Mouse (Mus musculus) CH12.LX (cell line): ENCODE data around the gene Tcp10a. TPM values are rescaled to one million over a fixed set of nuclear protein-coding genes. Genes with fewer than 3 reads are reported as not detected.
"Not testable (repeated sequence)": the region's sequence is repeated elsewhere in the genome, so short reads cannot be mapped to it uniquely, and the experiment has no call there.

Source experiments
- DNase-seq: peaks from one replicate; pipeline ENCODE4 v3.0.0-alpha.2; 2013; ENCODE audit errors: extremely low read depth
- H3K27ac ChIP-seq: 2 replicates; pipeline ENCODE4 v1.5.1; 2012; ENCODE audit warnings: low read depth, mild to moderate bottlenecking, control low read depth, moderate library complexity; ENCODE audit not compliant: insufficient read depth
- H3K27me3 ChIP-seq: replicated peaks from 2 replicates; pipeline ENCODE3; 2012; ENCODE audit warnings: inconsistent platforms
- H3K36me3 ChIP-seq, 2 experiments: replicated peaks in 1 of 2; 2 replicates each; pipeline versions ENCODE3 to v1.6.1; 2012; ENCODE audit warnings: inconsistent platforms in 1 of 2, low read length in 1 of 2, mild to moderate bottlenecking in 1 of 2, mixed read lengths in 1 of 2, moderate library complexity in 1 of 2; ENCODE audit not compliant: control insufficient read depth in 1 of 2, insufficient read depth in 1 of 2
- H3K4me1 ChIP-seq, 2 experiments: 2 replicates each; pipeline ENCODE4 v1.6.1; 2012; ENCODE audit warnings: inconsistent platforms in 1 of 2, moderate library complexity in 1 of 2; ENCODE audit not compliant: insufficient read depth in 2 of 2, control insufficient read depth in 1 of 2
- H3K4me2 ChIP-seq: 2 replicates; pipeline ENCODE4 v1.6.1; 2012; ENCODE audit warnings: low read depth, mild to moderate bottlenecking, control low read depth; ENCODE audit not compliant: poor library complexity, insufficient read depth, severe bottlenecking
- H3K4me3 ChIP-seq, 3 experiments: fragments of 150-350 bp in 1 of 3; sonication (generic) in 1 of 3; replicated peaks in 1 of 3; 2 replicates each; pipeline versions ENCODE3 to v1.5.1; 2011 to 2012; ENCODE audit warnings: low read depth in 2 of 3, low read length in 2 of 3, mild to moderate bottlenecking in 2 of 3, moderate library complexity in 2 of 3, control low read depth in 1 of 3, improper control_type of control experiment in 1 of 3, inconsistent platforms in 1 of 3, mixed read lengths in 1 of 3; ENCODE audit not compliant: poor library complexity in 1 of 3
- H3K79me2 ChIP-seq: replicated peaks from 2 replicates; pipeline ENCODE4 v1.6.1; 2012; ENCODE audit warnings: mild to moderate bottlenecking, moderate library complexity; ENCODE audit not compliant: control insufficient read depth, poor library complexity, insufficient read depth, severe bottlenecking; ENCODE audit errors: extremely low read depth
- H3K9ac ChIP-seq: 2 replicates; pipeline ENCODE4 v1.6.1; 2012; ENCODE audit warnings: low read depth, mild to moderate bottlenecking, control low read depth, moderate library complexity; ENCODE audit not compliant: insufficient read depth
- H3K9me3 ChIP-seq: replicated peaks from 2 replicates; pipeline ENCODE3; 2012; ENCODE audit warnings: low read length, inconsistent platforms, mixed read lengths
- BHLHE40 ChIP-seq: IDR thresholded peaks from 2 replicates; pipeline ENCODE4 v1.6.1; 2011; ENCODE audit warnings: mild to moderate bottlenecking, low read depth, low read length, improper control_type of control experiment
- CHD1 ChIP-seq: IDR thresholded peaks from 2 replicates; pipeline ENCODE4 v1.6.1; 2012; ENCODE audit warnings: low read depth, low read length, improper control_type of control experiment, inconsistent platforms
- CHD2 ChIP-seq: IDR thresholded peaks from 2 replicates; pipeline ENCODE4 v1.6.1; 2011; ENCODE audit warnings: low read length, improper control_type of control experiment
- ELF1 ChIP-seq: IDR thresholded peaks from 2 replicates; pipeline ENCODE4 v1.6.1; 2014; ENCODE audit warnings: low read depth, mild to moderate bottlenecking, inconsistent platforms, low read length, improper control_type of control experiment
- EP300 ChIP-seq: IDR thresholded peaks from 2 replicates; pipeline ENCODE4 v1.6.1; 2011; ENCODE audit warnings: low read length, improper control_type of control experiment
- ETS1 ChIP-seq: conservative IDR thresholded peaks from 2 replicates; pipeline ENCODE4 v1.6.1; 2012; ENCODE audit warnings: low read depth, mild to moderate bottlenecking, inconsistent platforms, low read length, improper control_type of control experiment, moderate library complexity
- GABPA ChIP-seq: IDR thresholded peaks from 2 replicates; pipeline ENCODE4 v1.6.1; 2012; ENCODE audit warnings: low read depth, low read length, improper control_type of control experiment, inconsistent platforms; ENCODE audit not compliant: insufficient replicate concordance
- HCFC1 ChIP-seq: IDR thresholded peaks from 2 replicates; pipeline ENCODE4 v1.6.1; 2012; ENCODE audit warnings: low read depth, mild to moderate bottlenecking, inconsistent platforms, low read length, improper control_type of control experiment
- IRF4 ChIP-seq: IDR thresholded peaks from 2 replicates; pipeline ENCODE4 v1.6.1; 2014; ENCODE audit warnings: low read depth, mild to moderate bottlenecking, inconsistent platforms, low read length, improper control_type of control experiment
- KAT2A ChIP-seq: IDR thresholded peaks from 2 replicates; pipeline ENCODE4 v1.6.1; 2012; ENCODE audit warnings: low read length, improper control_type of control experiment, inconsistent platforms; ENCODE audit not compliant: insufficient replicate concordance
- MAZ ChIP-seq: IDR thresholded peaks from 2 replicates; pipeline ENCODE4 v1.6.1; 2012; ENCODE audit warnings: low read depth, mild to moderate bottlenecking, inconsistent platforms, low read length, improper control_type of control experiment, moderate library complexity
- NRF1 ChIP-seq: IDR thresholded peaks from 2 replicates; pipeline ENCODE4 v1.6.1; 2014; ENCODE audit warnings: low read depth, mild to moderate bottlenecking, inconsistent platforms, low read length, improper control_type of control experiment, moderate library complexity
- PAX5 ChIP-seq: IDR thresholded peaks from 2 replicates; pipeline ENCODE4 v1.6.1; 2012; ENCODE audit warnings: low read length, inconsistent platforms, mixed read lengths
- POLR2A ChIP-seq: IDR thresholded peaks from 2 replicates; pipeline ENCODE4 v1.6.1; 2011; ENCODE audit warnings: low read depth, mild to moderate bottlenecking, improper control_type of control experiment, low read length
- POLR2AphosphoS2 ChIP-seq: IDR thresholded peaks from 2 replicates; pipeline ENCODE4 v1.6.1; 2011; ENCODE audit warnings: low read depth, low read length, improper control_type of control experiment
- RAD21 ChIP-seq: IDR thresholded peaks from 2 replicates; pipeline ENCODE4 v1.6.1; 2011; ENCODE audit warnings: low read depth, mild to moderate bottlenecking, low read length, improper control_type of control experiment, moderate library complexity
- SIN3A ChIP-seq: IDR thresholded peaks from 2 replicates; pipeline ENCODE4 v1.6.1; 2012; ENCODE audit warnings: low read length, improper control_type of control experiment, inconsistent platforms
- TBP ChIP-seq: conservative IDR thresholded peaks from 2 replicates; pipeline ENCODE4 v1.6.1; 2011; ENCODE audit warnings: low read depth, low read length, improper control_type of control experiment
- TCF12 ChIP-seq: IDR thresholded peaks from 2 replicates; pipeline ENCODE4 v1.6.1; 2014; ENCODE audit warnings: low read depth, mild to moderate bottlenecking, inconsistent platforms, low read length, improper control_type of control experiment
- ZC3H11A ChIP-seq: IDR thresholded peaks from 2 replicates; pipeline ENCODE4 v1.6.1; 2012; ENCODE audit warnings: low read depth, mild to moderate bottlenecking, inconsistent platforms, low read length, improper control_type of control experiment
- ZKSCAN1 ChIP-seq: IDR thresholded peaks from 2 replicates; pipeline ENCODE4 v1.6.1; 2012; ENCODE audit warnings: low read depth, inconsistent platforms, low read length, improper control_type of control experiment, borderline replicate concordance
- ZMIZ1 ChIP-seq: IDR thresholded peaks from 2 replicates; pipeline ENCODE4 v1.6.1; 2012; ENCODE audit warnings: low read depth, mild to moderate bottlenecking, inconsistent platforms, low read length, improper control_type of control experiment
- dilution Hi-C: fragments of 300-500 bp; cut with MboI; formaldehyde crosslinking; loops from 2 replicates; pipeline ENCODE4 v1.14.3; 2020; ENCODE audit warnings: low sequenced_read_pairs; ENCODE audit not compliant: extremely low pct_unique_long_range_greater_than_20kb, extremely low pct_ligation_motif_present
- in situ Hi-C: fragments of 300-500 bp; cut with MboI; formaldehyde crosslinking; loops from 3 replicates; pipeline ENCODE4 v1.14.3; 2019; ENCODE audit warnings: low sequenced_read_pairs, low pct_ligation_motif_present, low pct_unique_long_range_greater_than_20kb, mixed read lengths
- polyA plus RNA-seq: library from polyadenylated mRNA; unstranded; fragments of >175 nt; gene quantifications from 2 replicates; pipeline ENCODE4 v1.2.1, GENCODE M21; 2012; ENCODE audit warnings: low read depth; ENCODE audit not compliant: insufficient read length
- total RNA-seq, 2 experiments: library from RNA; depleted of rRNA; stranded (reverse); fragments of 300-350 nt in 1 of 2; fragments of >200 nt in 1 of 2; gene quantifications; 2 replicates each; pipeline ENCODE4 v1.2.3; 2012 to 2014

Tcp10a gene
- total RNA-seq (2012; rRNA removed) (not detected in 2 replicates), total RNA-seq (2014; rRNA removed) (not detected in 2 replicates), polyA plus RNA-seq (0.55 and 0.84 TPM in 2 replicates)

DNA sequence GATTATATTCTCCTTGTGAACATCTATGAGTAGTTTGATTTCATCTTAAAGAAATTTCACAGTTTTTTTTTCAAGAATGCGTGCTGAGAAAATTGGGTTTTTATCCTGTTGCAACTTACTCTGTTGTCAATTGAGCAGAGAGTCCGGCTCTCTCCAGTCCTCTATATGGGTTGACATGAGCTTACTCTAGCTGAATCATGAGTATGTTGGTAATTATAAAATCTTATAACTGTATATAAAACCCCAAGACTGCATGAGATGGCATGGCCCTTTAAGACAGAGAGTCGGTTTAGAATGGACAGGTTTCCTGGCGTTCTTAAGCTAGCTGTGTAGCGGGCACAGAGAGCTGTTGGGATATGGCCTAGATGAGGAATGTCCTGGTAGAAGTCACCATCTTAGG lies at the start of gene Tcp10a:
Gene Tcp10a (plus strand): TSS at position 301 of the 400 bp plus-strand sequence.
- H3K36me3 ChIP-seq, DNase-seq, H3K9me3 ChIP-seq, H3K4me3 ChIP-seq, H3K9ac ChIP-seq, H3K27ac ChIP-seq, H3K79me2 ChIP-seq, H3K27me3 ChIP-seq, dilution Hi-C loops, H3K4me2 ChIP-seq, in situ Hi-C loops: not testable (repeated sequence)
- peaks cover 2 to 14% of the 10 kb centered on the region in 2 experiments; a peak in 3 of 4 replicates for H3K4me1 ChIP-seq

DNA sequence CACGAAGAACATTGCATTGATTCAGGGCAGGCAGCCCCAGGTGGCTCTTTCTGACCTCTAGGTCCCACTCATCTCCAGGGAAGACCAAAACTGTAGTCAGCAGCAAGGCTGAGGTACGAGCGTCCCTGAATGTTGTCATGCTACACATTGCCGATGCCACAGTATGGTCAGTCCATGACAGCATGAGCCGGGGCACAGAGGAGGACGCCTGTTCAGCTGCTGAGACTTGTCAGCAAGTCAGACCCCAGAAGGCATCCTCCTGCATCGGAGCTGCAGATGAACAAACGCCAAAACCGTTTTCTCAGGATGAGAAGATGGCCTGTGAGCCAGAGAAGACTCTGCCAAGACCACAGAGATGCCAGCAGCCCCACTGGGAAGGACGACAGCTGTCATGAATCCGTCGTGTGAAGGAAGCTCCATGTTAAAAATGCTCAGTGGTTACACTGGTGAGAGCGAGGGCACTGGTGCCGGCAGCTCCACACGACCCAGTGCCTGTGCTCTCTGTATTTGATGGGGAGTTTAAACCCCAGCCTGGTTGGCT lies 45.7 kb upstream of the Tcp10a start:
- H3K4me1 ChIP-seq, result no peaks in the 10 kb centered on the region
- H3K36me3 ChIP-seq, result no peaks in the 10 kb centered on the region
- no peak overlapping the region for H3K4me2 ChIP-seq
- no peaks in the 10 kb centered on the region for H3K27me3 ChIP-seq
- H3K79me2 ChIP-seq, result no peaks in the 10 kb centered on the region
- in situ Hi-C loops, result loop anchor here (25.0 kb wide), 1 partner anchor 559 kb away; the partner anchor contains the start of gene Fndc1
- DNase-seq, result no peak
- no peak overlapping the region for H3K9ac ChIP-seq
- dilution Hi-C loops, result no loop called here
- no peaks in the 10 kb centered on the region for H3K9me3 ChIP-seq
- no peak overlapping the region for H3K4me3 ChIP-seq
- TF ChIP-seq ZMIZ1 (no peak), HCFC1 (no peak)
- H3K27ac ChIP-seq, result no peak overlapping the region

DNA sequence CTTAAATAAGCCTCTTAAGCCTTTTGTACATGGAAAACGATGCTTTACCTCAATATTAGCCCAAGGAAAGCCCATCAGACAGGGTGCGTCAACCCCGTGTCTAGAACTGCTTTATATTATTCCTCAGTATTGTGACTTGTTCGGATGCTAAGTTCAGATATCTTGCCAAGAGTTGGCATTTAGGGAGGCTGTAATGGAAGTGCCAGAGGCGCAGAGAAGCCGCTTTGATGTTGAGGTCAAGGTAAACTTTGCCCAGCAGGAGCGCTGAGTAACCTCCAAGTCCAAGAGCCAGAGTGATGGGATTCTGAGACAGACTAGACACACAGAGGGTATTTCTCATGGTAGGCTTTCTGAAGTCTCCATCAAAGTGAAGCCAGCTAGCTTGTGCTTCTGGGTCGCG lies 45.2 kb upstream of the Tcp10a start:
- Histone ChIP-seq H3K79me2 (no peaks in the 10 kb centered on the region), H3K4me2 (no peak overlapping the region), H3K4me3 (no peak overlapping the region), H3K27me3 (no peaks in the 10 kb centered on the region), H3K9ac (no peak overlapping the region), H3K36me3 (no peaks in the 10 kb centered on the region), H3K9me3 (no peaks in the 10 kb centered on the region), H3K27ac (no peak overlapping the region), H3K4me1 (no peaks in the 10 kb centered on the region)
- TF ChIP-seq POLR2AphosphoS2 (no peak), ELF1 (no peak), CHD1 (no peak), POLR2A (no peak), KAT2A (no peak), SIN3A (no peak), PAX5 (no peak), RAD21 (no peak), EP300 (no peak), ZC3H11A (no peak), NRF1 (no peak), TBP (no peak), GABPA (no peak), MAZ (no peak), CHD2 (no peak), IRF4 (no peak), ETS1 (no peak), TCF12 (no peak), BHLHE40 (no peak), ZKSCAN1 (no peak)
- dilution Hi-C loops, result no loop called here
- no peak for DNase-seq
- in situ Hi-C loops, result loop anchor here (25.0 kb wide), 1 partner anchor 558 kb away; the partner anchor contains the start of gene Fndc1
